Mouse (Mus musculus): ENCODE measurements around the gene Agbl5. TPM values are rescaled to one million over a fixed set of nuclear protein-coding genes. Genes with fewer than 3 reads are reported as not detected.

Agbl5 gene
- total and polyA plus RNA-seq, 2 experiments from 2014 or later, result 4.2 to 28.2 TPM

GRCm38 (mm10) chr5:30924614-30925013, 36.1 kb downstream of the Agbl5 start:
- Histone ChIP-seq H3K27me3 (ENCODE audit: control insufficient read depth, insufficient read depth, low read length) (no peaks in the 10 kb centered on the region), H3K4me1 (ENCODE audit: control insufficient read depth, insufficient read depth) (peaks cover 6% of the 10 kb centered on the region; the same call in 1 of the 2 replicates), H3K36me3 (replicated peaks; ENCODE audit: control insufficient read depth, insufficient read depth, low read length) (no peaks in the 10 kb centered on the region; the same call in 1 of the 2 replicates), H3K27ac (ENCODE audit: low read depth) (no peak overlapping the region), H3K4me3 (ENCODE audit: low read depth, low read length) (no peak overlapping the region), H3K9ac (replicated peaks; ENCODE audit: low read depth, low read length) (no peak overlapping the region), H3K4me2 (ENCODE audit: low read depth, low read length) (no peak overlapping the region), H3K9me3 (replicated peaks; ENCODE audit: control insufficient read depth, low read length) (no peaks in the 10 kb centered on the region)
- 81% methylated on average over 8 of the region's 8 CpGs for WGBS
- ATAC-seq (ENCODE audit: insufficient read depth, low read depth) (no peak), DNase-seq (ENCODE audit: low spot score) (no peak)
- TF ChIP-seq EP300 (IDR thresholded peaks at IDR 0.05; ENCODE audit: low read depth) (no peak), CTCF (IDR thresholded peaks at IDR 0.05; ENCODE audit: low read depth) (no peak)

GRCm38 (mm10) chr5:30925217-30925616, 36.7 kb downstream of the Agbl5 start:
- Histone ChIP-seq H3K27me3 (ENCODE audit: control insufficient read depth, insufficient read depth, low read length) (no peaks in the 10 kb centered on the region), H3K4me3 (ENCODE audit: low read depth, low read length) (no peak overlapping the region), H3K9ac (replicated peaks; ENCODE audit: low read depth, low read length) (no peak overlapping the region), H3K9me3 (replicated peaks; ENCODE audit: control insufficient read depth, low read length) (no peaks in the 10 kb centered on the region), H3K36me3 (replicated peaks; ENCODE audit: control insufficient read depth, insufficient read depth, low read length) (no peaks in the 10 kb centered on the region; the same call in 1 of the 2 replicates), H3K27ac (ENCODE audit: low read depth) (no peak overlapping the region), H3K4me2 (ENCODE audit: low read depth, low read length) (no peak overlapping the region), H3K4me1 (ENCODE audit: control insufficient read depth, insufficient read depth) (peaks cover 6% of the 10 kb centered on the region; the same call in 1 of the 2 replicates)
- TF ChIP-seq CTCF (IDR thresholded peaks at IDR 0.05; ENCODE audit: low read depth), result no peak
- no peak for TF ChIP-seq EP300 (IDR thresholded peaks at IDR 0.05; ENCODE audit: low read depth)
- ATAC-seq (ENCODE audit: insufficient read depth, low read depth) (no peak), DNase-seq (ENCODE audit: low spot score) (no peak)
- 90% methylated on average over 5 of the region's 5 CpGs for WGBS

- H3K27me3 ChIP-seq (ENCODE audit: control insufficient read depth, insufficient read depth, low read length), result no peaks in the 10 kb centered on the region
- no peak overlapping the region for H3K4me2 ChIP-seq (ENCODE audit: low read depth, low read length)
- no peak overlapping the region for H3K9ac ChIP-seq (replicated peaks; ENCODE audit: low read depth, low read length)
- H3K36me3 ChIP-seq (replicated peaks; ENCODE audit: control insufficient read depth, insufficient read depth, low read length), result no peaks in the 10 kb centered on the region
- H3K9me3 ChIP-seq (replicated peaks; ENCODE audit: control insufficient read depth, low read length), result no peaks in the 10 kb centered on the region
- peaks cover 6% of the 10 kb centered on the region; the same call in 1 of the 2 replicates for H3K4me1 ChIP-seq (ENCODE audit: control insufficient read depth, insufficient read depth)
- DNase-seq (ENCODE audit: low spot score) (no peak), ATAC-seq (ENCODE audit: insufficient read depth, low read depth) (no peak)
- no peak overlapping the region for H3K4me3 ChIP-seq (ENCODE audit: low read depth, low read length)
- TF ChIP-seq EP300 (IDR thresholded peaks at IDR 0.05; ENCODE audit: low read depth) (no peak), CTCF (IDR thresholded peaks at IDR 0.05; ENCODE audit: low read depth) (no peak)
- 68% methylated on average over 2 of the region's 2 CpGs for WGBS
- H3K27ac ChIP-seq (ENCODE audit: low read depth), result no peak overlapping the region
Measured at GRCm38 (mm10) chr5:30926073-30926472, 37.6 kb downstream of the Agbl5 start.

- Histone ChIP-seq H3K4me1 (ENCODE audit: control insufficient read depth, insufficient read depth) (no peaks in the 10 kb centered on the region; the same call in 1 of the 2 replicates), H3K4me2 (ENCODE audit: low read depth, low read length) (no peak overlapping the region), H3K27me3 (ENCODE audit: control insufficient read depth, insufficient read depth, low read length) (no peaks in the 10 kb centered on the region), H3K4me3 (ENCODE audit: low read depth, low read length) (no peak overlapping the region), H3K9me3 (replicated peaks; ENCODE audit: control insufficient read depth, low read length) (no peaks in the 10 kb centered on the region), H3K9ac (replicated peaks; ENCODE audit: low read depth, low read length) (no peak overlapping the region), H3K27ac (ENCODE audit: low read depth) (no peak overlapping the region), H3K36me3 (replicated peaks; ENCODE audit: control insufficient read depth, insufficient read depth, low read length) (no peaks in the 10 kb centered on the region)
- ATAC-seq (ENCODE audit: insufficient read depth, low read depth), result no peak
- TF ChIP-seq EP300 (IDR thresholded peaks at IDR 0.05; ENCODE audit: low read depth) (no peak), CTCF (IDR thresholded peaks at IDR 0.05; ENCODE audit: low read depth) (no peak)
- WGBS, result 44% methylated on average over 7 of the region's 7 CpGs
- DNase-seq (ENCODE audit: low spot score), result peak; percentile 55
Measured at GRCm38 (mm10) chr5:30927945-30928529, 39.5 kb downstream of the Agbl5 start.

- H3K9me3 ChIP-seq (replicated peaks; ENCODE audit: control insufficient read depth, low read length), result no peaks in the 10 kb centered on the region
- peak; percentile 78 for TF ChIP-seq CTCF (IDR thresholded peaks at IDR 0.05; ENCODE audit: low read depth)
- no peak for TF ChIP-seq EP300 (IDR thresholded peaks at IDR 0.05; ENCODE audit: low read depth)
- no peak overlapping the region for H3K4me2 ChIP-seq (ENCODE audit: low read depth, low read length)
- H3K9ac ChIP-seq (replicated peaks; ENCODE audit: low read depth, low read length), result no peak overlapping the region; the same call in 1 of the 2 replicates
- no peaks in the 10 kb centered on the region for H3K36me3 ChIP-seq (replicated peaks; ENCODE audit: control insufficient read depth, insufficient read depth, low read length)
- DNase-seq (ENCODE audit: low spot score) (peak; percentile 67), ATAC-seq (ENCODE audit: insufficient read depth, low read depth) (peak; percentile 73)
- no peak overlapping the region for H3K27ac ChIP-seq (ENCODE audit: low read depth)
- no peaks in the 10 kb centered on the region for H3K27me3 ChIP-seq (ENCODE audit: control insufficient read depth, insufficient read depth, low read length)
- no peak overlapping the region for H3K4me3 ChIP-seq (ENCODE audit: low read depth, low read length)
- H3K4me1 ChIP-seq (ENCODE audit: control insufficient read depth, insufficient read depth), result no peaks in the 10 kb centered on the region; the same call in 1 of the 2 replicates
- WGBS, result 31% methylated on average over 4 of the region's 4 CpGs
Measured at GRCm38 (mm10) chr5:30930121-30930520, 41.6 kb downstream of the Agbl5 start.

GRCm38 (mm10) chr5:30930846-30931245, 42.4 kb downstream of the Agbl5 start:
- Histone ChIP-seq H3K9ac (replicated peaks; ENCODE audit: low read depth, low read length) (no peak overlapping the region), H3K4me1 (ENCODE audit: control insufficient read depth, insufficient read depth) (no peaks in the 10 kb centered on the region; the same call in 1 of the 2 replicates), H3K27ac (ENCODE audit: low read depth) (no peak overlapping the region), H3K9me3 (replicated peaks; ENCODE audit: control insufficient read depth, low read length) (no peaks in the 10 kb centered on the region), H3K27me3 (ENCODE audit: control insufficient read depth, insufficient read depth, low read length) (no peaks in the 10 kb centered on the region), H3K4me3 (ENCODE audit: low read depth, low read length) (no peak overlapping the region), H3K36me3 (replicated peaks; ENCODE audit: control insufficient read depth, insufficient read depth, low read length) (no peaks in the 10 kb centered on the region), H3K4me2 (ENCODE audit: low read depth, low read length) (no peak overlapping the region)
- DNase-seq (ENCODE audit: low spot score), result no peak
- TF ChIP-seq EP300 (IDR thresholded peaks at IDR 0.05; ENCODE audit: low read depth) (no peak), CTCF (IDR thresholded peaks at IDR 0.05; ENCODE audit: low read depth) (no peak)
- WGBS, result 69% methylated on average over 6 of the region's 6 CpGs
- ATAC-seq (ENCODE audit: insufficient read depth, low read depth), result no peak
